Comparison of ENCODE assay signal across 8 mouse cellular contexts in the genomic region with DNA sequence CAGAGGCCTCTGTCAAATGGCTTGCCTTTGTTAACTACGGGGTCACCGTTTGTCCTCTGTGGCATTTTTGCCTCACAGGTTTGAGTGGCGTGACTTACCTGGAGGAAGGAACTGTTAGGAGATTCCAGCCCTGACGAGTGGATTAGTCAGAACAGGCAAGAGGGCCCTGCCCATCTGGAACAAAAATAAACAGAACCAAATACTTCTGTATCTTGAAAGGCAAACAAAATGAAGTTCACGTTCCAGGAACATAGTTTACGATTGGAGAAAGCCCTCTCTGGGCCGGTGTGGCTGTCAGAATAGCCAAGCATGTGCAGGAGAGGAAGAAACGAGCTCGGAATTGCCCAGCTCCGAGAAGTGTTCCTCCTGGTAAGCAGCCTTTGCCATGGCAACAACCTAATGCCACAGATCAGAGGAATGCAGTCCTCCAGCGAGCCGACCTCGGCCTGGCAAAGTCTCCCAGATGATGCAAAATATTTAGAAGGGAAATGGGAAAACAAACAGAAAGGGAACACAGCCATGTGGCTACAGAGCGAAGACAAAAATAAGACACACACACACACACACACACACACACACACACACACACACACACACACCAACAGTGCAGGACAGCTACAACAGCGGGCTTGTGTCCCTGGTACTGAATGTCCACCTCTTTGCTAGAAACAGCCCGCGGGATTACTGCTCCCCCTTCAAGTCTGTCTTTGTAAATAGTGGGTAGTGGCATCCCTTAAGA.
A peak's percentile ranks its signal among the peaks of the same experiment; 100 is the strongest.
DNase-seq lines count a peak whose midpoint lies in the region; ATAC-seq lines count a peak whose summit lies in the region.

No protein-coding gene starts in this region.

- WGBS in forebrain, embryonic 11.5 days, result 17% methylated on average over 17 of the region's 17 CpGs
- 9% methylated on average over 17 of the region's 17 CpGs for WGBS in lung, embryonic 15.5 days

- no peak overlapping the region for H3K27ac ChIP-seq in forebrain, embryonic 11.5 days (ENCODE audit: low read depth, low read length)
- peak overlapping the region; percentile 91 for H3K27ac ChIP-seq in lung, embryonic 15.5 days

- H3K4me2 ChIP-seq in forebrain, embryonic 11.5 days (ENCODE audit: low read depth, low read length, severe bottlenecking), result no peak overlapping the region
- H3K4me2 ChIP-seq in lung, embryonic 15.5 days, result peak overlapping the region; percentile 40

- ATAC-seq in forebrain, embryonic 11.5 days (replicated peaks; ENCODE audit: low FRiP score), result peak; percentile 76
- ATAC-seq in lung, embryonic 15.5 days (ENCODE audit: borderline replicate concordance, extremely low read depth, low FRiP score, low TSS enrichment), result peak; percentile 72

- intact Hi-C loops in heart, postnatal 10 days (cut with DNase I), result loop anchor here (2.0 to 5.0 kb wide), 3 partner anchors 59 to 135 kb away; a partner anchor contains a TSS

- H3K36me3 ChIP-seq in forebrain, embryonic 11.5 days (ENCODE audit: control insufficient read depth, insufficient read depth, low read length), result no peaks in the 10 kb centered on the region
- H3K36me3 ChIP-seq in lung, embryonic 15.5 days, result no peaks in the 10 kb centered on the region

- no peaks in the 10 kb centered on the region for H3K9me3 ChIP-seq in forebrain, embryonic 11.5 days (ENCODE audit: control insufficient read depth, low read length)
- no peaks in the 10 kb centered on the region for H3K9me3 ChIP-seq in lung, embryonic 15.5 days

- peaks cover 6% of the 10 kb centered on the region; the same call in 1 of the 2 replicates for H3K4me1 ChIP-seq in forebrain, embryonic 11.5 days (replicated peaks; ENCODE audit: control insufficient read depth, insufficient read depth, low read length)
- peaks cover 35% of the 10 kb centered on the region for H3K4me1 ChIP-seq in lung, embryonic 15.5 days

- no peak overlapping the region for H3K4me3 ChIP-seq in forebrain, embryonic 11.5 days (ENCODE audit: low read depth, low read length)
- no peak overlapping the region for H3K4me3 ChIP-seq in lung, embryonic 15.5 days

- no peak overlapping the region for H3K9ac ChIP-seq in forebrain, embryonic 11.5 days (ENCODE audit: low read length)
- H3K9ac ChIP-seq in lung, embryonic 15.5 days, result no peak overlapping the region

- no peaks in the 10 kb centered on the region for H3K27me3 ChIP-seq in forebrain, embryonic 11.5 days (ENCODE audit: control insufficient read depth, insufficient read depth, low read length)
- H3K27me3 ChIP-seq in lung, embryonic 15.5 days, result no peaks in the 10 kb centered on the region

- DNase-seq in adrenal gland, adult (ENCODE audit: inconsistent age in 2 of 2, low spot score in 1 of 2), result peak; percentile 38 to 79
- DNase-seq in adrenal gland, postnatal 4 days (ENCODE audit: low spot score in 2 of 2), result no peak
- DNase-seq in forebrain, embryonic 11.5 days (ENCODE audit: low spot score), result peak; percentile 62
- DNase-seq in heart, postnatal 10 days, result peak; percentile 48 to 52
- peak; percentile 43 to 63 for DNase-seq in kidney, postnatal 25 days
- DNase-seq in ovary, postnatal 14 days (ENCODE audit: low spot score), result peak; percentile 25
- DNase-seq in thymus, postnatal 14 days, result no peak

Comparison
In these comparisons a context has a peak if more than half of its experiments do, and no peak if none do; other contexts are left out.
1. DNase-seq: peak in adrenal gland, adult (2 of 2), forebrain, embryonic 11.5 days (single experiment), heart, postnatal 10 days (2 of 2), kidney, postnatal 25 days (2 of 2) and ovary, postnatal 14 days (single experiment); none in adrenal gland, postnatal 4 days (0 of 2) and thymus, postnatal 14 days (single experiment).